Mouse (Mus musculus): ENCODE data around the gene Slc39a11. TPM values are rescaled to one million over a fixed set of nuclear protein-coding genes. Genes with fewer than 3 reads are reported as not detected.

Gene Slc39a11
- polyA plus RNA-seq, 1 experiment from 2014 or later: 16.8 TPM

DNA sequence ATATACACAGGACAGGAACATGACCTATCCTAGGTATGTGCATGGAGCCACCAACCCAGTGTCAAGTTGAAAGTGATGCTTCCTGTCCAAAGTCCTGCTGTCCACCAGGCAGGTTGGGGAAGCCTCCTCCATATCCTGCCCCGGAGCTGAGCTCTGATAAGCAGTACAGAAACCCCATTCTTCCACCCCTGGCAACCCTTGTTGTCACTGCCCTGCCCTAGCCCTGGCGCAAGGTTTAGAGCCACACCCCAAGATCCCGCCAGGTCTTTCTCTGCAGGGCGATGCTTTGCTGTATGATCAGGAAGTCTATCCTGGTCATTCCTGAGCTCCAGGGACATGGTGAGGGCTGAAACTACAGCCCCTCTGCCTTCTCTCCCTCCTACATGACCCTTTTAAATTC, 396.7 kb downstream of the Slc39a11 start:
- peaks cover 30% of the 10 kb centered on the region for H3K4me1 ChIP-seq
- H3K4me2 ChIP-seq: no peak overlapping the region
- H3K27ac ChIP-seq (replicated peaks): no peak overlapping the region
- no peaks in the 10 kb centered on the region for H3K27me3 ChIP-seq (replicated peaks)
- H3K9ac ChIP-seq: no peak overlapping the region
- H3K9me3 ChIP-seq: no peaks in the 10 kb centered on the region
- 0 out of 2 replicates have a peak, but pooled peaks cover 4% of the 10 kb centered on the region for H3K36me3 ChIP-seq
- WGBS: 67% methylated on average over 4 of the region's 4 CpGs
- H3K4me3 ChIP-seq: no peak overlapping the region
- ATAC-seq (ENCODE audit: extremely low read depth, insufficient number of reproducible peaks, low FRiP score, low TSS enrichment): no peak

DNA sequence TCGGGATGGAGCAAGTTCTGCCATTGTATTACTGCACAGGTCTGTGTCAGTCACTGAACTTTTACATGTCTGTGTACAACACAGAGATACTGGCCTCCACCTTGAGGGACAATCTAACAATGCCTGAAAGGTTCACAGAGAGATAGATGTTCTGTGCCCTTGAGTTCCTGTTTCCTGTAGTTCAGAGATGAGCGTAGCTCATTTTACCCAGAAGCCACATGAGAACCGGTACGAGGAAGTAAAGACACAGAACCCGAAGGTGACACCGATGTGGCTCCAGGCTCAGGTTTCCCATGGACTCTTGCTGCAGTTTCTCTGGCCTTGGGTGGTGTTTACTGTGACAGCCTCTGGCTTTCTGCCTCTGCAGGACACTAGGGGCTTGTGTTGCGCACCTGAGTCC, 398.7 kb downstream of the Slc39a11 start:
- ATAC-seq (ENCODE audit: extremely low read depth, insufficient number of reproducible peaks, low FRiP score, low TSS enrichment): no peak
- no peaks in the 10 kb centered on the region for H3K9me3 ChIP-seq
- H3K9ac ChIP-seq: no peak overlapping the region
- H3K4me1 ChIP-seq: peaks cover 25% of the 10 kb centered on the region
- 85% methylated on average over 7 of the region's 7 CpGs for WGBS
- no peak overlapping the region for H3K4me3 ChIP-seq
- 0 out of 2 replicates have a peak, but pooled peaks cover 4% of the 10 kb centered on the region for H3K36me3 ChIP-seq
- H3K4me2 ChIP-seq: no peak overlapping the region
- H3K27me3 ChIP-seq (replicated peaks): no peaks in the 10 kb centered on the region
- H3K27ac ChIP-seq (replicated peaks): no peak overlapping the region

DNA sequence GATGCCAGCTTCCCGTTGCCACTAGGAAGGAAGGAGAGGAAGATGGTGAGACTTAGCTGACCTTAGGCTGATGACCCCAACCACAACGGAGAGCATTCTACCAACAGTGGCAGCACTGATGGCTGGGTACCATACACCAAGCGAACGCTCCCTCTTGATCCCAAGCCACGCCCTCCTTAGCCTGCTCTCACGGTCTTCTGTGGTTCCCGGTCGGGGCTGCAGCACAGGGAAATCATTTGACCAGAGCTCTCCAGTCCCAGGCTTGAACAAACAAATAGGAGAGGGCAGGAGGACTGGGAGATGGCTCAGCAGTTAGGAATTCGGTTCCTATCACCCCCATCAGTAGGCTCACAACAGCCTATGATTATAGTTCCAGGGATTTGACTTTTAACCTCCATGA, 403.4 kb downstream of the Slc39a11 start:
- no peak overlapping the region for H3K27ac ChIP-seq (replicated peaks)
- 50% methylated on average over 9 of the region's 9 CpGs for WGBS
- H3K9me3 ChIP-seq: no peaks in the 10 kb centered on the region
- H3K9ac ChIP-seq: no peak overlapping the region
- H3K4me1 ChIP-seq: peaks cover 2% of the 10 kb centered on the region; the same call in 1 of the 2 replicates
- H3K36me3 ChIP-seq: 0 out of 2 replicates have a peak, but pooled peaks cover 4% of the 10 kb centered on the region
- no peak for ATAC-seq (ENCODE audit: extremely low read depth, insufficient number of reproducible peaks, low FRiP score, low TSS enrichment)
- no peaks in the 10 kb centered on the region for H3K27me3 ChIP-seq (replicated peaks)
- H3K4me2 ChIP-seq: no peak overlapping the region
- H3K4me3 ChIP-seq: no peak overlapping the region

DNA sequence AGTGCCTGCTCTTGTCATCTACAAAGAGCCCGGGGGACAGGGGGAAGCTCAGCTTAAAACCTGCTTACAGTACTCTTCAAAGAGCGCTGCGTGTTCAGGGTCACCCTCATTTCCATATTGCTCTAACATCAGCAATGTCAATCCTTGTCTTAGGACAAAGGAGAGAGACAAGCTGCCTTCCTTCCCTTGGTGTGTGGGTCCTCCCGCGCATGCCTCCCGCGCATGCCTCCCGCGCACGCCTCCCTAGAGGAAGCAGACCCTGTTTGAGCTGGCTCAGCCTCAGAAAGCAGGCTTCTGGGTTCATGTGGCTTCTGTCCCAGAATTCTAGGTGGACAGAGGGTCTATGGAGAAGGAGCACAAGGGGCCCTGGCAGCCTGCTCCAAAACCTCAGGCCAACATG, 404.2 kb downstream of the Slc39a11 start:
- WGBS: 79% methylated on average over 10 of the region's 10 CpGs
- H3K4me3 ChIP-seq: no peak overlapping the region
- no peak for ATAC-seq (ENCODE audit: extremely low read depth, insufficient number of reproducible peaks, low FRiP score, low TSS enrichment)
- H3K4me2 ChIP-seq: no peak overlapping the region
- no peaks in the 10 kb centered on the region for H3K9me3 ChIP-seq
- no peak overlapping the region for H3K9ac ChIP-seq
- H3K27me3 ChIP-seq (replicated peaks): no peaks in the 10 kb centered on the region
- no peaks in the 10 kb centered on the region for H3K4me1 ChIP-seq
- 0 out of 2 replicates have a peak, but pooled peaks cover 4% of the 10 kb centered on the region for H3K36me3 ChIP-seq
- no peak overlapping the region for H3K27ac ChIP-seq (replicated peaks)

DNA sequence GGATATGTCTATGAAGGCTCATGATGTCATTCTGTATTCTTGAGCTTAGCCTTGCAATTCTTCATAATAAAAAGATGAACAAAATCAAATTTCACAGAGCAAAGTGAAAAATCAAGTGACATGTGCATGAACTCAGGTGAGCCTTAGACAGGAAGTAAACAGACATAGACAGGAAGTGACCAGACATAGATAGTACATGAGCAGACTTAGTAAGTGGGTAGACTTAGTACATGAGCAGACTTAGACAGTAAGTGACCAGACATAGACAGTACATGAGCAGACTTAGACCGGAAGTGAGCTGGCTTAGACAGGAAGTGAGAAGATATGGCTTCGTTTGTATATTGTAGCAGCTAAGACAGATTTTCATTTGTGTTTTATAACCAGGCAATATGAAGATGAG, 415.4 kb downstream of the Slc39a11 start:
- no peaks in the 10 kb centered on the region for H3K9me3 ChIP-seq
- no peak overlapping the region for H3K4me2 ChIP-seq
- H3K36me3 ChIP-seq: no peaks in the 10 kb centered on the region
- ATAC-seq (ENCODE audit: extremely low read depth, insufficient number of reproducible peaks, low FRiP score, low TSS enrichment): no peak
- H3K4me1 ChIP-seq: 0 out of 2 replicates have a peak, but pooled peaks cover 6% of the 10 kb centered on the region
- WGBS: 61% methylated on average over 2 of the region's 2 CpGs
- no peak overlapping the region for H3K9ac ChIP-seq
- no peak overlapping the region for H3K4me3 ChIP-seq
- no peak overlapping the region for H3K27ac ChIP-seq (replicated peaks)
- no peaks in the 10 kb centered on the region for H3K27me3 ChIP-seq (replicated peaks)

DNA sequence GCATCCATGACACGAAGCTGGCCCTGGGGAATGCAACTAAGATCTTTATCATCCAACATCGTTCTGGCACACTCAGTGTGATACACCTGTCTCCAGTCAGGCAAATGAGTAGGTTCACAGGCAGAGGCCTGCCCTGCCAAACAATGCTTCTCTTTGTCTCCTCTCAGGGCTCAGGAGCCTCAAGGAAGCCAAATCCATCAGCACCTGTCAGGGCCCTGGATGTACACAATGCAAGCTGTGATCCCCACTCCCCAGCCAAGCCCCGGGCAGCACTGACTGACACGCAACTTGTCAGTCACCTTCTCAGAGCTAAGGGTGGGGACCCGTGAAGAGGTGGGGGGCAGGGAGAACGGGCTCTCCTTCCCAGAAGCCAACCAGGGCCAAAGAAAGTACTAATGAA, 417.8 kb downstream of the Slc39a11 start:
- H3K36me3 ChIP-seq: no peaks in the 10 kb centered on the region
- WGBS: 19% methylated on average over 6 of the region's 6 CpGs
- no peak overlapping the region for H3K4me3 ChIP-seq
- H3K27me3 ChIP-seq (replicated peaks): no peaks in the 10 kb centered on the region
- H3K9ac ChIP-seq: no peak overlapping the region
- H3K4me2 ChIP-seq: no peak overlapping the region
- no peaks in the 10 kb centered on the region for H3K9me3 ChIP-seq
- no peak for ATAC-seq (ENCODE audit: extremely low read depth, insufficient number of reproducible peaks, low FRiP score, low TSS enrichment)
- 0 out of 2 replicates have a peak, but pooled peaks cover 6% of the 10 kb centered on the region for H3K4me1 ChIP-seq
- H3K27ac ChIP-seq (replicated peaks): no peak overlapping the region

DNA sequence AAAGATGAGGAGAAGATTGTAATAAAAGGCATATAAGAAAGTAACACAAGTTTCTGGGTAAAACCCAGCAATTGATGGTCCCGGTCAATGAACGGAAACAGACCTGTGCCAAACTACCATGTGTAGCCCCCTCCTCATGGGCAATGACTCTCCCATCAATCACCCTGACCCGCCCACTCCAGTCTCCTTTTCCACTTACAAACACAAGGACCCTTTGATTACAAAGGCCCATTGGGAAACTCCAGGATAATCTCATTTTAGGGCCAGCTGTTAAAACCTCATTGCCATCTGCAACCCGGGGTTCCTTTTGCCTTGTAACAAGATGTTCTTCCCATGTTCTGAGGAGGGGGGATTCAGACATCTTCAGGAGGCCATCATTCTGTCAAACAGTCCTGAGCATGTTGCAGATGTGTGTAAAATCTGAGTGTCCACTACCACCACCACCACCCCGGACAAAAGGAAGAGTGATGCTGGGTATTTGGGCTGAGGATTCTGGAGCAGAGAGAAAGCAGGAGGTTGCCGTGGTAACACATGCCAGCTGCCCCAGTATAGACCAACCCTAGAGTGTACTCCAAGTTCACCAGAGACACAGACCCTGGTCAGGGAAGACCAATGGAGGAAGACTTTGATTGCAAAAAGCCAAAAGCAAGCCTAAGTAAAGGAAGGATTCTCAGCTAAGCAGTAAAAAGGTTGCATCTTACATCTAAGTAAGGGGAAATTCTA, 419.3 kb downstream of the Slc39a11 start:
- Histone ChIP-seq H3K36me3 (no peaks in the 10 kb centered on the region), H3K4me3 (no peak overlapping the region), H3K9me3 (no peaks in the 10 kb centered on the region), H3K4me1 (0 out of 2 replicates have a peak, but pooled peaks cover 6% of the 10 kb centered on the region), H3K4me2 (no peak overlapping the region), H3K27me3 (replicated peaks) (no peaks in the 10 kb centered on the region), H3K27ac (replicated peaks) (no peak overlapping the region), H3K9ac (no peak overlapping the region)
- no peak for ATAC-seq (ENCODE audit: extremely low read depth, insufficient number of reproducible peaks, low FRiP score, low TSS enrichment)
- WGBS: 69% methylated on average over 6 of the region's 6 CpGs

DNA sequence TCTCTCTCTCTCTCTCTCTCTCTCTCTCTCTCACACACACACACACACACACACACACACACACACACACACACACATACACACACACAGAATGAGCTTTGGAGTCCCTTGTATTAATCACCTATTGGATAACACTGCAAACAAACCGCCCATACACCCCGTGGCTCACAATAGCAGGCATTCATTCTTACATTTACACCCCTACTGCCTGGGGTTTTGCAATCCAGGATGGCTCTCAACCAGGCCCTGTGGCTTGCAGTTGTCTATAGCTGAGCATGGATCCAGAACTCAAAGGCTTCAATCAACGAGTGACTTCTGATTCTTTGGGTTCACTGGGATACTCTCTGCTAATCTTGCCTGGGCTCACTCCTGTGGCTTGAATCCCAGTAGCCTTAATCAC, 424.1 kb downstream of the Slc39a11 start:
- Histone ChIP-seq H3K4me2 (no peak overlapping the region), H3K4me3 (no peak overlapping the region)

DNA sequence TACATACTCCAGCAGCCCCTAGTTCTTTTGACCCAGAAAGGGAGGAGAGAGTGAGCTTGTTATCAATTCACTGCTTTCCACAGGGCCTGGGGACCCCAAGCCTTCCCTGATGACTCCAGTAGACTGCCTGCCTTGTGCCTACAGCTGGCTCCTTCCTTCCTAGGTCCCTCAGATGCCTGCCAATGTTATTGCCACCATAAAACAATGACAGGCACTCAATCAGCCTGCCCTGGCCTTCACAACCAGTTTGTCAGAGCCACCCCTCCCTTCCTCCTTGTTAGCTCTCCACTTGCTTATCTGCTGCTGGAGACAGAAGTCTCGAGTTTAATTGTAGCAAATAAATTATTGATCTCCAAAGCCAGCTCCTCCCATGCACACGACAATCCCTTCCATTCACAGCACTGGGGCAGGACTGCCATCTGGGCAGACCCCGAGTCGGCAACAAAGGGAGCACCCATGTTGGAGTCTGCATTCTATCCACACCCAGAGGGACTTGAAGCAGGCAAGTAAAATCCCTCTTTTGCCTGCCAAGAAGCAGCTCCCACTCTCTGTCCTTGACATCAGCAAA, 426.0 kb downstream of the Slc39a11 start:
- H3K27me3 ChIP-seq (replicated peaks): no peaks in the 10 kb centered on the region
- no peak for ATAC-seq (ENCODE audit: extremely low read depth, insufficient number of reproducible peaks, low FRiP score, low TSS enrichment)
- no peak overlapping the region for H3K9ac ChIP-seq
- H3K27ac ChIP-seq (replicated peaks): no peak overlapping the region
- no peak overlapping the region for H3K4me3 ChIP-seq
- H3K4me2 ChIP-seq: no peak overlapping the region
- peaks cover 11% of the 10 kb centered on the region; the same call in 1 of the 2 replicates for H3K4me1 ChIP-seq
- WGBS: 55% methylated on average over 4 of the region's 4 CpGs
- H3K9me3 ChIP-seq: no peaks in the 10 kb centered on the region
- H3K36me3 ChIP-seq: no peaks in the 10 kb centered on the region

More for the DNA sequence above, 424.1 kb downstream of the Slc39a11 start:
- Histone ChIP-seq H3K27ac (replicated peaks) (no peak overlapping the region), H3K4me1 (peaks cover 11% of the 10 kb centered on the region; the same call in 1 of the 2 replicates), H3K9ac (no peak overlapping the region), H3K27me3 (replicated peaks) (no peaks in the 10 kb centered on the region), H3K36me3 (no peaks in the 10 kb centered on the region), H3K9me3 (no peaks in the 10 kb centered on the region)
- 64% methylated on average over 3 of the region's 3 CpGs for WGBS
- ATAC-seq (ENCODE audit: extremely low read depth, insufficient number of reproducible peaks, low FRiP score, low TSS enrichment): no peak

DNA sequence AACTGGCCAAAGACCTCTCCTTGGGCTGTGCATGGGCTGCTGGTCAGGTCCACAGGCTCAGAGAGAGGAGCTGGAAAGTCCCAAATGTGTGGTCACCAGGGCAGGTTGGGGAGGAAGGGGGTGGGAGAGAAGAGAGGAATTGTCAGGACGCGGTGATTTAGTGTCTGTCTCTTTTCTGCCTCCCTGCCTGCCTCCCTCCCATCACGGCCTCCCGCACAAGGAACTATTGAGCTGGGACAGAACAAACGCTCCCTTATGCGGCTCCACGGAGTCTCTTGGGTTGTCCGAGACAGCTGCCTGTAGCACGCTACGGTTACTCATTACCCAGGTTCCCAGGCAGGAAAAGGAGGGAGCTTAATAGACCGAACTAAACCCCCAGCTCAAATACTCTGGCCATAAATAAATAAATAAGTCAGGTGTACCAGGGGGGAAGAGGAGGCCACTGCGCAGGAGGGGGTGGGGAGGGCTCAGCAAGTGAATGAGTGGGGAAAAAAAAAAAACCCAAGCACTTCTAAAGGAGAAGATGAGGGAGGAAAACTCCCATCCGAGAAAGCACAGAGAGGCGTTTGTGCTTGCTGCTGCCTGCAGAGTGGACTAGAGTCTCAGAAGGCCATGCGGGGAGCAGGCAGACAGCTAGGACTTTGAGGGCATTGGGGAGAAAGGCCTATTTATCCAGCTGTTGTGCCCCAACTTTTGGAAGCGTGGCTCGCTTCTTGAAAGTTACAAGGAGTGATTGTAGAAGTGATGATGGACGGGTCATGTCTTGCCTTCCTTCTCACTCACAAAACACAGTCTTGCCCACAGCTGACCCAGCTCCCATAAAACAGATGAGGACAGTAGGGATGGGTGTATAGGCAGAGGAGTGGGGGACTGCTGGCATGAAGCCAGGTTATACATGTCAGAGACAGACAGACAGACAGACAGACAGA, 428.3 kb downstream of the Slc39a11 start:
- WGBS: 53% methylated on average over 18 of the region's 18 CpGs
- ATAC-seq (ENCODE audit: extremely low read depth, insufficient number of reproducible peaks, low FRiP score, low TSS enrichment): no peak

DNA sequence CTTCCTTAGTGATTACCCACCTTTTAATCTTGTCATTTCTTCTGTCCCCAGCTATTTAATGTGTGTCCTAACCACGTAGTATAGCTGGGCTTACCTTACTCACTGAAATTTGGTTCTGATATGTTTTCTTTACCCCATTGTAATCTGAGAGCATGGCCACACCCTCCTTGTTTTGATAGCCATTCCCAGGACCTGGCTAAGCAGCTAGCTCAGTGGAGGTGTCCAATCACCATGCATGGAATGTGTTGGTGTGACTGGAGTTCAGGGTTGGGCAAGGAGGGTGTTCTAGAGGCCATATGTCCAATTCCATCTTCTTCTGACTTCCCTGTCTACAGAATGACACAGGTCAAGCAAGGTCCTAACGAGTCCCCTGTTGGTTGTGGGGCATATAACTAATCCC, 429.2 kb downstream of the Slc39a11 start:
- H3K4me3 ChIP-seq: no peak overlapping the region
- no peak overlapping the region for H3K9ac ChIP-seq
- H3K36me3 ChIP-seq: no peaks in the 10 kb centered on the region
- no peaks in the 10 kb centered on the region for H3K27me3 ChIP-seq (replicated peaks)
- no peak for ATAC-seq (ENCODE audit: extremely low read depth, insufficient number of reproducible peaks, low FRiP score, low TSS enrichment)
- no peak overlapping the region for H3K27ac ChIP-seq (replicated peaks)
- H3K4me1 ChIP-seq: peaks cover 11% of the 10 kb centered on the region; the same call in 1 of the 2 replicates
- H3K9me3 ChIP-seq: no peaks in the 10 kb centered on the region
- H3K4me2 ChIP-seq: no peak overlapping the region
- 63% methylated on average over 2 of the region's 2 CpGs for WGBS

More for the DNA sequence above, 428.3 kb downstream of the Slc39a11 start:
- H3K4me1 ChIP-seq: peaks cover 11% of the 10 kb centered on the region; the same call in 1 of the 2 replicates
- H3K4me3 ChIP-seq: no peak overlapping the region
- no peak overlapping the region; the same call in 1 of the 2 replicates for H3K27ac ChIP-seq (replicated peaks)
- H3K36me3 ChIP-seq: no peaks in the 10 kb centered on the region
- no peak overlapping the region for H3K9ac ChIP-seq
- no peaks in the 10 kb centered on the region for H3K27me3 ChIP-seq (replicated peaks)
- H3K4me2 ChIP-seq: peak overlapping the region; percentile 22; the same call in 1 of the 2 replicates
- no peaks in the 10 kb centered on the region for H3K9me3 ChIP-seq
